Mouse (Mus musculus): ENCODE results near the gene Mogat2. TPM values are rescaled to one million over a fixed set of nuclear protein-coding genes. Genes with fewer than 3 reads are reported as not detected.

The Mogat2 gene
- polyA plus RNA-seq, 1 experiment from 2014 or later = 33.9 TPM

- Histone ChIP-seq H3K9ac (no peak overlapping the region), H3K4me2 (no peak overlapping the region), H3K27ac (no peak overlapping the region), H3K4me3 (no peak overlapping the region), H3K27me3 (replicated peaks) (peaks cover 31% of the 10 kb centered on the region), H3K4me1 (peaks cover 25% of the 10 kb centered on the region), H3K36me3 (no peaks in the 10 kb centered on the region), H3K9me3 (replicated peaks) (no peaks in the 10 kb centered on the region)
- WGBS (ENCODE audit: insufficient replicate concordance) = 61% methylated on average over 5 of the region's 5 CpGs
- no peak for ATAC-seq
Observed at GRCm38 (mm10) chr7:99187451-99187850, 51.0 kb downstream of the Mogat2 start.

GRCm38 (mm10) chr7:99185405-99185804 lies 53.0 kb downstream of the Mogat2 start:
- 71% methylated on average over 3 of the region's 3 CpGs for WGBS (ENCODE audit: insufficient replicate concordance)
- H3K4me1 ChIP-seq = peaks cover 34% of the 10 kb centered on the region
- peaks cover 49% of the 10 kb centered on the region for H3K27me3 ChIP-seq (replicated peaks)
- no peaks in the 10 kb centered on the region for H3K9me3 ChIP-seq (replicated peaks)
- no peak overlapping the region for H3K27ac ChIP-seq
- no peak overlapping the region for H3K4me3 ChIP-seq
- no peaks in the 10 kb centered on the region for H3K36me3 ChIP-seq
- H3K9ac ChIP-seq = no peak overlapping the region
- no peak for ATAC-seq
- no peak overlapping the region for H3K4me2 ChIP-seq

- no peak overlapping the region for H3K27ac ChIP-seq
- H3K4me3 ChIP-seq = no peak overlapping the region
- peaks cover 40% of the 10 kb centered on the region for H3K4me1 ChIP-seq
- no peaks in the 10 kb centered on the region for H3K9me3 ChIP-seq (replicated peaks)
- 27% methylated on average over 6 of the region's 6 CpGs for WGBS (ENCODE audit: insufficient replicate concordance)
- H3K36me3 ChIP-seq = no peaks in the 10 kb centered on the region
- ATAC-seq = no peak
- peaks cover 53% of the 10 kb centered on the region for H3K27me3 ChIP-seq (replicated peaks)
- H3K9ac ChIP-seq = no peak overlapping the region
- peak overlapping the region; percentile 96; the same call in 1 of the 2 replicates for H3K4me2 ChIP-seq
Observed at GRCm38 (mm10) chr7:99183751-99184150, 54.7 kb downstream of the Mogat2 start.

GRCm38 (mm10) chr7:99182432-99183172 lies 55.8 kb downstream of the Mogat2 start, which contains the start of gene Dgat2:
Gene Dgat2, minus strand, starts transcription at chr7:99182719.
- ATAC-seq = peak; percentile 86
- Histone ChIP-seq H3K4me2 (peak within 1 kb of the TSS; percentile 96), H3K27ac (peak within 1 kb of the TSS; percentile 64; the same call in 1 of the 2 replicates), H3K4me1 (peaks cover 37% of the 10 kb centered on the region), H3K9me3 (replicated peaks) (no peaks in the 10 kb centered on the region), H3K4me3 (peak within 1 kb of the TSS; percentile 65), H3K27me3 (replicated peaks) (peaks cover 56% of the 10 kb centered on the region), H3K9ac (peak within 1 kb of the TSS; percentile 71), H3K36me3 (no peaks in the 10 kb centered on the region)
- under 1% methylated on average over 63 of the region's 63 CpGs for WGBS (ENCODE audit: insufficient replicate concordance)

- H3K4me3 ChIP-seq = peak overlapping the region; percentile 65
- peak overlapping the region; percentile 96 for H3K4me2 ChIP-seq
- ATAC-seq = no peak
- peak overlapping the region; percentile 71 for H3K9ac ChIP-seq
- H3K4me1 ChIP-seq = peaks cover 37% of the 10 kb centered on the region
- H3K9me3 ChIP-seq (replicated peaks) = no peaks in the 10 kb centered on the region
- WGBS (ENCODE audit: insufficient replicate concordance) = 18% methylated on average over 14 of the region's 14 CpGs
- no peak overlapping the region for H3K27ac ChIP-seq
- no peaks in the 10 kb centered on the region for H3K36me3 ChIP-seq
- peaks cover 56% of the 10 kb centered on the region for H3K27me3 ChIP-seq (replicated peaks)
Observed at GRCm38 (mm10) chr7:99181619-99182431, 56.6 kb downstream of the Mogat2 start.

GRCm38 (mm10) chr7:99180162-99180561 lies 58.3 kb downstream of the Mogat2 start:
- no peaks in the 10 kb centered on the region for H3K36me3 ChIP-seq
- no peak for ATAC-seq
- H3K4me3 ChIP-seq = no peak overlapping the region; the same call in 1 of the 2 replicates
- no peak overlapping the region for H3K27ac ChIP-seq
- no peak overlapping the region for H3K9ac ChIP-seq
- H3K9me3 ChIP-seq (replicated peaks) = no peaks in the 10 kb centered on the region
- peaks cover 51% of the 10 kb centered on the region for H3K27me3 ChIP-seq (replicated peaks)
- H3K4me1 ChIP-seq = peaks cover 37% of the 10 kb centered on the region
- 41% methylated on average over 1 of the region's 1 CpGs for WGBS (ENCODE audit: insufficient replicate concordance)
- H3K4me2 ChIP-seq = peak overlapping the region; percentile 96

- ATAC-seq = no peak
- Histone ChIP-seq H3K36me3 (no peaks in the 10 kb centered on the region), H3K27ac (no peak overlapping the region), H3K4me1 (peaks cover 40% of the 10 kb centered on the region), H3K9me3 (replicated peaks) (no peaks in the 10 kb centered on the region), H3K4me2 (peak overlapping the region; percentile 96), H3K9ac (no peak overlapping the region), H3K27me3 (replicated peaks) (peaks cover 44% of the 10 kb centered on the region), H3K4me3 (no peak overlapping the region)
- WGBS (ENCODE audit: insufficient replicate concordance) = 77% methylated on average over 9 of the region's 9 CpGs
Observed at GRCm38 (mm10) chr7:99179271-99179670, 59.1 kb downstream of the Mogat2 start.

GRCm38 (mm10) chr7:99177386-99177785 lies 61.0 kb downstream of the Mogat2 start:
- no peak overlapping the region for H3K9ac ChIP-seq
- no peaks in the 10 kb centered on the region for H3K9me3 ChIP-seq (replicated peaks)
- H3K4me1 ChIP-seq = peaks cover 31% of the 10 kb centered on the region
- no peak overlapping the region for H3K27ac ChIP-seq
- peaks cover 33% of the 10 kb centered on the region for H3K27me3 ChIP-seq (replicated peaks)
- no peak overlapping the region for H3K4me2 ChIP-seq
- 72% methylated on average over 5 of the region's 5 CpGs for WGBS (ENCODE audit: insufficient replicate concordance)
- H3K36me3 ChIP-seq = no peaks in the 10 kb centered on the region
- no peak overlapping the region for H3K4me3 ChIP-seq
- ATAC-seq = no peak

- Histone ChIP-seq H3K4me3 (no peak overlapping the region), H3K36me3 (no peaks in the 10 kb centered on the region), H3K27ac (no peak overlapping the region), H3K4me2 (no peak overlapping the region), H3K27me3 (replicated peaks) (peaks cover 16% of the 10 kb centered on the region; the same call in 1 of the 2 replicates), H3K9me3 (replicated peaks) (no peaks in the 10 kb centered on the region), H3K9ac (no peak overlapping the region), H3K4me1 (peaks cover 23% of the 10 kb centered on the region)
- 75% methylated on average over 9 of the region's 9 CpGs for WGBS (ENCODE audit: insufficient replicate concordance)
- ATAC-seq = no peak
Observed at GRCm38 (mm10) chr7:99175666-99176065, 62.8 kb downstream of the Mogat2 start.

- 62% methylated on average over 11 of the region's 11 CpGs for WGBS (ENCODE audit: insufficient replicate concordance)
- Histone ChIP-seq H3K9ac (no peak overlapping the region), H3K27ac (no peak overlapping the region), H3K4me1 (peaks cover 19% of the 10 kb centered on the region), H3K9me3 (replicated peaks) (no peaks in the 10 kb centered on the region), H3K4me2 (no peak overlapping the region), H3K36me3 (no peaks in the 10 kb centered on the region), H3K27me3 (replicated peaks) (peaks cover 15% of the 10 kb centered on the region; the same call in 1 of the 2 replicates), H3K4me3 (no peak overlapping the region)
- no peak for ATAC-seq
Observed at GRCm38 (mm10) chr7:99175118-99175517, 63.3 kb downstream of the Mogat2 start.

GRCm38 (mm10) chr7:99174006-99174405 lies 64.4 kb downstream of the Mogat2 start:
- peaks cover 15% of the 10 kb centered on the region for H3K4me1 ChIP-seq
- peaks cover 11% of the 10 kb centered on the region; the same call in 1 of the 2 replicates for H3K27me3 ChIP-seq (replicated peaks)
- no peaks in the 10 kb centered on the region for H3K9me3 ChIP-seq (replicated peaks)
- 80% methylated on average over 4 of the region's 4 CpGs for WGBS (ENCODE audit: insufficient replicate concordance)
- no peak overlapping the region for H3K4me2 ChIP-seq
- ATAC-seq = no peak
- H3K4me3 ChIP-seq = no peak overlapping the region
- no peak overlapping the region for H3K9ac ChIP-seq
- H3K36me3 ChIP-seq = no peaks in the 10 kb centered on the region
- no peak overlapping the region for H3K27ac ChIP-seq

- Histone ChIP-seq H3K27ac (no peak overlapping the region), H3K27me3 (replicated peaks) (peaks cover 11% of the 10 kb centered on the region; the same call in 1 of the 2 replicates), H3K9ac (no peak overlapping the region), H3K4me1 (peaks cover 25% of the 10 kb centered on the region), H3K9me3 (replicated peaks) (no peaks in the 10 kb centered on the region), H3K36me3 (peaks cover 3% of the 10 kb centered on the region; the same call in 1 of the 2 replicates), H3K4me2 (no peak overlapping the region), H3K4me3 (no peak overlapping the region)
- 63% methylated on average over 6 of the region's 6 CpGs for WGBS (ENCODE audit: insufficient replicate concordance)
- ATAC-seq = no peak
Observed at GRCm38 (mm10) chr7:99172898-99173297, 65.5 kb downstream of the Mogat2 start.

Data from liver, embryonic 12.5 days (tissue).